Mouse (Mus musculus) intestine, postnatal 0 days (tissue): ENCODE measurements around the gene Ndel1. TPM values are rescaled to one million over a fixed set of nuclear protein-coding genes. Genes with fewer than 3 reads are reported as not detected.

Experiments
- ATAC-seq: fragments of 200-750 bp; cut with Nextera tagmentation; 2 replicates; pipeline ENCODE4 v1.8.0; 2017; ENCODE audit warnings: mild to moderate bottlenecking, moderate TSS enrichment, moderate library complexity
- H3K27ac ChIP-seq: fragments of 300-500 bp; sonication (generic); 2 replicates; pipeline ENCODE4 v1.5.1; 2014; ENCODE audit warnings: mild to moderate bottlenecking, low read depth, low read length, moderate library complexity
- H3K27me3 ChIP-seq: fragments of 300-500 bp; sonication (generic); replicated peaks from 2 replicates; pipeline ENCODE4 v1.6.1; 2014; ENCODE audit warnings: low read length, mixed read lengths; ENCODE audit not compliant: control insufficient read depth, insufficient read depth
- H3K36me3 ChIP-seq: fragments of 300-500 bp; sonication (generic); 2 replicates; pipeline ENCODE4 v1.6.1; 2014; ENCODE audit warnings: mild to moderate bottlenecking, moderate library complexity; ENCODE audit not compliant: control insufficient read depth, insufficient read depth
- H3K4me1 ChIP-seq: fragments of 300-500 bp; sonication (generic); replicated peaks from 2 replicates; pipeline ENCODE4 v1.6.1; 2014; ENCODE audit warnings: antibody characterized with exemption, low read length, mixed read lengths; ENCODE audit not compliant: control insufficient read depth, insufficient read depth
- H3K4me2 ChIP-seq: fragments of 300-500 bp; sonication (generic); replicated peaks from 2 replicates; pipeline ENCODE4 v1.6.1; 2014; ENCODE audit warnings: low read depth, mild to moderate bottlenecking, moderate library complexity
- H3K4me3 ChIP-seq: fragments of 300-500 bp; sonication (generic); 2 replicates; pipeline ENCODE4 v1.5.1; 2014; ENCODE audit warnings: low read depth, low read length
- H3K9ac ChIP-seq: fragments of 300-500 bp; sonication (generic); 2 replicates; pipeline ENCODE4 v1.6.1; 2014; ENCODE audit warnings: mild to moderate bottlenecking, low read depth, low read length
- H3K9me3 ChIP-seq: fragments of 300-500 bp; sonication (generic); 2 replicates; pipeline ENCODE4 v1.6.1; 2016; ENCODE audit warnings: mixed run types; ENCODE audit not compliant: control insufficient read depth
- CTCF ChIP-seq: sonication (generic); IDR thresholded peaks from 2 replicates; pipeline ENCODE4 v1.5.1; 2016; ENCODE audit warnings: low read depth, mild to moderate bottlenecking, control low read depth, antibody characterized with exemption, moderate library complexity
- WGBS: fragments of 180-500 bp; shearing (Covaris S2); extraction: QIAGEN DNeasy Blood & Tissue Kit; methylation state at CpG from one replicate; pipeline ENCODE4 v1.1.7; 2014; 5-methylcytosine and 5-hydroxymethylcytosine counted together
- polyA plus RNA-seq: library from polyadenylated mRNA; unstranded; fragments of >200 nt; fragmentation: Nextera tagmentation; extraction: Ambion mirVana; gene quantifications from 2 replicates; pipeline ENCODE4 v1.2.1, GENCODE M21; 2015

Gene Ndel1
- polyA plus RNA-seq, 1 experiment from 2014 or later: 63.6 TPM

GRCm38 (mm10) chr11:68897120-68897519 lies 25.5 kb upstream of the Ndel1 start:
- H3K9ac ChIP-seq: no peak overlapping the region
- no peak overlapping the region for H3K4me2 ChIP-seq
- 0 out of 2 replicates have a peak, but pooled peaks cover 3% of the 10 kb centered on the region for H3K4me1 ChIP-seq
- H3K27me3 ChIP-seq: no peaks in the 10 kb centered on the region
- no peak for ATAC-seq
- H3K9me3 ChIP-seq: no peaks in the 10 kb centered on the region
- WGBS: 50% methylated on average over 4 of the region's 4 CpGs
- H3K4me3 ChIP-seq: no peak overlapping the region
- peak; percentile 85 for TF ChIP-seq CTCF
- no peaks in the 10 kb centered on the region for H3K36me3 ChIP-seq
- no peak overlapping the region for H3K27ac ChIP-seq

- Histone ChIP-seq H3K27ac (no peak overlapping the region), H3K9ac (no peak overlapping the region), H3K4me2 (no peak overlapping the region), H3K27me3 (no peaks in the 10 kb centered on the region), H3K36me3 (no peaks in the 10 kb centered on the region), H3K9me3 (no peaks in the 10 kb centered on the region), H3K4me1 (0 out of 2 replicates have a peak, but pooled peaks cover 3% of the 10 kb centered on the region), H3K4me3 (no peak overlapping the region)
- WGBS: 84% methylated on average over 5 of the region's 5 CpGs
- TF ChIP-seq CTCF: no peak
- no peak for ATAC-seq
Observed at GRCm38 (mm10) chr11:68896247-68896646, 24.6 kb upstream of the Ndel1 start.

GRCm38 (mm10) chr11:68893911-68894464 lies 22.3 kb upstream of the Ndel1 start:
- Histone ChIP-seq H3K4me3 (no peak overlapping the region), H3K4me1 (no peaks in the 10 kb centered on the region), H3K27me3 (no peaks in the 10 kb centered on the region), H3K4me2 (no peak overlapping the region), H3K9me3 (no peaks in the 10 kb centered on the region), H3K36me3 (no peaks in the 10 kb centered on the region), H3K9ac (no peak overlapping the region), H3K27ac (no peak overlapping the region)
- 62% methylated on average over 12 of the region's 12 CpGs for WGBS
- ATAC-seq: no peak
- TF ChIP-seq CTCF: no peak

GRCm38 (mm10) chr11:68892233-68892832 lies 20.7 kb upstream of the Ndel1 start:
- H3K9me3 ChIP-seq: no peaks in the 10 kb centered on the region
- no peak overlapping the region for H3K27ac ChIP-seq
- TF ChIP-seq CTCF: no peak
- no peak overlapping the region for H3K4me2 ChIP-seq
- no peaks in the 10 kb centered on the region for H3K27me3 ChIP-seq
- no peak overlapping the region for H3K4me3 ChIP-seq
- no peak for ATAC-seq
- no peaks in the 10 kb centered on the region for H3K36me3 ChIP-seq
- H3K9ac ChIP-seq: no peak overlapping the region
- WGBS: 60% methylated on average over 15 of the region's 15 CpGs
- no peaks in the 10 kb centered on the region for H3K4me1 ChIP-seq

GRCm38 (mm10) chr11:68891823-68892222 lies 20.2 kb upstream of the Ndel1 start:
- TF ChIP-seq CTCF: no peak
- Histone ChIP-seq H3K36me3 (no peaks in the 10 kb centered on the region), H3K27me3 (no peaks in the 10 kb centered on the region), H3K4me1 (no peaks in the 10 kb centered on the region), H3K4me2 (no peak overlapping the region), H3K9ac (no peak overlapping the region), H3K27ac (no peak overlapping the region), H3K4me3 (no peak overlapping the region), H3K9me3 (no peaks in the 10 kb centered on the region)
- ATAC-seq: no peak
- WGBS: 62% methylated on average over 5 of the region's 5 CpGs

- no peaks in the 10 kb centered on the region for H3K27me3 ChIP-seq
- 30% methylated on average over 2 of the region's 2 CpGs for WGBS
- no peak overlapping the region for H3K4me2 ChIP-seq
- H3K9ac ChIP-seq: no peak overlapping the region
- H3K4me3 ChIP-seq: no peak overlapping the region
- no peak overlapping the region for H3K27ac ChIP-seq
- no peak for TF ChIP-seq CTCF
- no peaks in the 10 kb centered on the region for H3K36me3 ChIP-seq
- no peaks in the 10 kb centered on the region for H3K9me3 ChIP-seq
- no peak for ATAC-seq
- no peaks in the 10 kb centered on the region for H3K4me1 ChIP-seq
Observed at GRCm38 (mm10) chr11:68890625-68891024, 19.0 kb upstream of the Ndel1 start.
